Mouse (Mus musculus) adrenal gland, adult 2 months (tissue): ENCODE measurements around the gene Scgb1b27. TPM values are rescaled to one million over a fixed set of nuclear protein-coding genes. Genes with fewer than 3 reads are reported as not detected.
A peak's percentile ranks its signal among the peaks of the same experiment; 100 is the strongest.
"Not testable (repeated sequence)": the region's sequence is repeated elsewhere in the genome, so short reads cannot be mapped to it uniquely, and the experiment has no call there.

Experiments used
- DNase-seq: peaks from one replicate; pipeline ENCODE4 v3.0.0; 2021
- long read RNA-seq: library from polyadenylated mRNA; stranded (forward); transcript quantifications from one replicate; pipeline ENCODE4 v2.0.0, GENCODE M21; 2021
- polyA plus RNA-seq: library from polyadenylated mRNA; depleted of rRNA; stranded (reverse); fragments of >200 nt; gene quantifications from 2 replicates; pipeline ENCODE4 v1.2.3, GENCODE M21; 2012; rRNA removed
- total RNA-seq, 2 experiments: library from RNA; stranded (reverse); gene quantifications; 2 replicates each; pipeline ENCODE4 v1.2.3; 2021

The Scgb1b27 gene
- total RNA-seq (not detected), polyA plus RNA-seq (not detected in 2 replicates)
- long read RNA-seq, result 0 reads

DNA sequence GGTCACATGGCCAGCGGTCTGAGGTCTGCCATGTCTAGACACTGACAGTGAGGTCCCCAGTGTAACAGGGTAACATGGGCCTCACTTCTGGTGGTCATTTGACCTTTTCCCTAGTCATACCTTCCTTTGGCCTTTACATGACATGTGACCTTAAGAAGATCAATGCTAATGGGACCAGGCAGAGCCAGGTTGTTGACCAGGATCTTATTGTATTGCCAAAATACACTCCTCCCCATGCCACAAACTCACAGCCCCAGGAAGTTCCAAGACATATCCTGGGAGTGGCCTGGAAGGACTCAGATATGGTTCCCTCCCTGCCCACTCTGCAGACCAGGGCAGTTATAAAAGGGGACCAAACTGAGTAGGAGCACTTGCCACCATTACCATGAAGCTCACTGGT is at the start of gene Scgb1b27:
Scgb1b27 (plus strand) TSS at position 301 of the 400 bp plus-strand sequence.
- not testable (repeated sequence) for DNase-seq

DNA sequence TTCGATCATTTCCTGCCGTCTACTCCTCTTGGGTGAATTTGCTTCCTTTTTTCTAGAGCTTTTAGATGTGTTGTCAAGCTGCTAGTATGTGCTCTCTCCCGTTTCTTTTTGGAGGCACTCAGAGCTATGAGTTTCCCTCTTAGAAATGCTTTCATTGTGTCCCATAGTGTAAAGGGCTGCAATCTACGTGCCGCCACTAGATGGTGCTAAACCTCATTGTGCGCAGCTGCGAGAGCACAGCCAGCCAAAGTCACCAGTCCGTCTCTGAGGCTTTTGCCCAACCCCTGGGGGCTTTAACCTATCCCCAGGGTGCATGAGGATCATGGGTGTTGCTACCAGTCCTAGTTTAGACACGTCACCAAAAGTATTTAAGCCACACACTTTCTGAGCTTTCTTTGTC is 39.0 kb upstream of the Scgb1b27 start:
- DNase-seq, result peak; percentile 18

DNA sequence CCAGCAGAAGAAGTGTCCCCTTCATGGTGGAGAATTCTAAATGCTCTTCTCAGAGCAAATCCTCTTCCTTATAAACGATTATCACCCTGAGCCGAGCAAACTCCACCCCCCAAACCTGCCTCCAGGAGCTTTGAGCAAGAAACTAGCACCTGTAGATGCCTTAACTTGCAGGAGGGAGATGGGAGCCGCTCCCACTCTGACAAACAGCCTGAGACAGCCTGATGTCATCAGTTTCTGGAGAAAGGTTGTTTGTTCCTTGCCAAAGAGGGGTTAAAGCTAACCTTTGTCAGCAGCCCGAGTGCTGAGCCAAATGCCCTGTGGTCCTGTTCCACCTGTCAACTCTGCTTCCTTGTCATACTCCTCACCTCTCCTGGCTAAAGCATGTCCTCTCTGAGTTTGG is 7.4 kb upstream of the Scgb1b27 start, which contains the start of gene Scgb2b27:
Scgb2b27 (minus strand) TSS at position 101 of the 400 bp plus-strand sequence.
- DNase-seq, result no peak

DNA sequence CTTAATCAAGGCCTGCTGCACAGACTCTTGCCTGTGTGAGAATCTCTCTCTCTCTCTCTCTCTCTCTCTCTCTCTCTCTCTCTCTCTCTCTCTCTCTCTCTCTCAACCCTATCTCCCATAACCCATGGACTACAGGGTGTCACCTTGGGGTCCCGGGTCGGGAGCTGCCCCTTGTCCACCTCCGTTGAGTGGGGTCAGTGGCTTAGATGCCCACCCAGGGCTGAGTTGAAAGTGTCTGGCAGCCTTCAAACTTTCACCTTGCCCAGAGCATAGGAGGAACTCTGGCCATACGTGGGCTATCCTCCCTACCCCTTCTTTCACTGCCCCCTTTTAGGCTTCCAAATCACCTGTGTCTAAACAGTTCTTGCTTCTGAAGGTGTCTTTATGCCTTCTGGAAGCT is 4.4 kb downstream of the Scgb1b27 start:
- DNase-seq, result no peak

DNA sequence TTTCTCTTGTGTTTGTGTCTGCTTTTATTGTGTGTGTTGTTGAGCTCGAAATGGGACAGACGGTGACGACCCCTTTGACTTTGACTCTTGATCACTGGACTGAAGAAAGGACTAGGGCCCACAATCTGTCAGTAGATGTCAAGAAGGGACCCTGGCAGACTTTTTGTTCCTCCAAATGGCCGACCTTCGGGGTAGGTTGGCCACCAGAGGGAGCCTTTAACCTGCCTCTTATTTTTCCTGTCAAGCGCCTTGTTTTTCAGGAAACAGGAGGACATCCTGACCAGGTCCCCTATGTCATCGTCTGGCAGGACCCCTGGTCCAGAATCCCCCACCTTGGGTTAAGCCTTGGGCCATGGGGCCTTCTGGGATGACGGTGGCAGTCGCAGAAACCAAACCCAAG is 5.9 kb downstream of the Scgb1b27 start:
- DNase-seq, result not testable (repeated sequence)

DNA sequence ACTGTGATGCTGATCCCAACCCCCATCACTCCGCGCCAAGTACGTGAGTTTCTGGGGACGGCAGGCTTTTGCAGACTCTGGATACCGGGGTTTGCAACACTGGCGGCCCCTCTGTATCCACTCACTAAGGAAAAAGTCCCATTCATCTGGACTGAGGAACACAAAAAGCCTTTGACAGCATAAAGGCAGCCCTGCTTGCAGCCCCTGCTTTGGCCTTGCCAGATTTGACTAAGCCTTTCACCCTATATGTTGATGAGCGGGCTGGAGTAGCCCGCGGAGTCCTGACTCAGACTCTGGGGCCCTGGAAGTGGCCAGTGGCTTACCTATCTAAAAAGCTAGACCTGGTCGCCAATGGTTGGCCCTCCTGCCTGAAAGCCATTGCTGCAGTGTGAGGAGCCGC is 8.7 kb downstream of the Scgb1b27 start:
- DNase-seq, result no peak

DNA sequence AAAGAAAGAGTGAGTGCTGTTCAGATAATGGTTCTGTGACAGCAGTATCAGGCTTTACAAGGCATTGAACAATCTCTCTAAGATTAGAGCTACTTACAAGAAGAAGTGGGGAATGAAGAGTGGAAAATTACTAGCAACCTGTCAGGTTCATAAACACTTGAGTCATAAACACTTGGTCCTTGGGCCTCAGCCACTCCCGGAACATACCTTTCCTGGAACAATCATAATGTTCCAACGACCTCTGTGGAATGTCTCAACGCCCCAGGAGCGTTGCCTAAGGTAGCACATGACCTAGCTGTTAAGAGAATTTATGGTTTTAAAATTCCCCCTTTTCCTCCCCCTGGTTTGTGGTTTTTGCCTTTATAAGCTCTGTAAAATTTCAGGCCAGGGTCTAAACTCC is 13.3 kb downstream of the Scgb1b27 start:
- DNase-seq, result not testable (repeated sequence)

DNA sequence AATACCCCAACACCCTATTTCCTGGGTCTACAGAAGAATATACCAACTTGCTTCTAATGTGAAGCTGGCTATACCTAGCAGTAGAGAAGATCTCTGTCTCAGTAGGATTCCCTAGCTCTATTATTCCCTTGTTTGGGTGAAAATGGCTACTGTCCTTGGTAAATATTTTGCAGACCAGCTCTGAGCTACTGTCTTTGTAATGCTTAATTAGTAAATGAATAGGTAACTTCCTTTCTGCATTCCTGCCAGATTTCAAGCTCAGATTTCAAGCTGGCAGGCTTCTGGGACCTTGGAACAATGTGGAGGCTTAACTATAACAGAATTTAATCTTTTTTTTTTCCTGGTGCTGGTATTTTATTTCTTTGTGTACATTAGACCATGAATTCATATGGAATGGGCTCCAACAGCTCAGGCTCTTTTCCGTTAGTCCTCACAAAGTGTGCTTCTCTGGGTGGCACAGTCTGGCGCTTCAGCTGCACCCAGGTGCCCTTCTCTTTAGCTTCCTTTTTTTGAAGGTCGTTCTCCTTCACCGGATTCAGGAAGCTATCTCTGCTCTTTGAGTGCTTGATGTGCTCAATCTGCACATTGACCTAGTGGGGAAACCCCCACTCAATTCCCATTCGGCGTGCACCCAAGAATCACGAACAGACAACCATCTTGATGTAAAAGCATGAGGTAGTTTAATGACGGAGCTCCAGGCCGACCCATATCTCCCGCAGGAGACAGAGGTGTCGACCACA is 15.0 kb downstream of the Scgb1b27 start:
- not testable (repeated sequence) for DNase-seq

DNA sequence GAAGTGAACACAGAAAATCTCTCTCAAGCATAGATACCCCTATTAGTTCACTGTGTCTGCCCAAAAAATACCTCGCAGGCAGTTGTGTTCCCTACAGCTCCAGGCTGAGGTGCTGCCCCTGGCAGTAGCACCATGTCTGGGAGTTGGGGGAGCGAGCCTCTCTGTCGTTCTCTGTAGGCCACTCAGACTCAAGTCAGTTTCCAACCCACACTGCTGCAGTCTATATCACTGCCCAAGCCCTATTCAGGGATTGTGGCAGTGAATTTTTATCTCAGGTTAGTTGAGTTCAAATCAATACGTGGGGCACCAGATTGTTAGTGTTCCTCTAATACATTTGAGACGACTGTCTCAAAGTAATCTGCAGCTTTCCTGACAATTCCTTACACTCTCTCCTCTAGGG is 46.8 kb downstream of the Scgb1b27 start:
- not testable (repeated sequence) for DNase-seq

Other genes starting within 250 kb of the Scgb1b27 start
- gene Scgb2b26, start 76.4 kb upstream of the Scgb1b27 start, total RNA-seq, result not detected
- not detected in 2 replicates for gene Scgb2b26, start 76.4 kb upstream of the Scgb1b27 start, polyA plus RNA-seq
- not detected for gene Scgb2b27, start 7.5 kb upstream of the Scgb1b27 start, total RNA-seq
- not detected in 2 replicates for gene Scgb2b27, start 7.5 kb upstream of the Scgb1b27 start, polyA plus RNA-seq
- gene Scgb1b30, start 73.9 kb downstream of the Scgb1b27 start, total RNA-seq, result not detected
- gene Scgb1b30, start 73.9 kb downstream of the Scgb1b27 start, polyA plus RNA-seq, result not detected in 2 replicates
- 10 to 100 TPM; 13.6 to 32.2 TPM for gene Wtip, start 111.8 kb downstream of the Scgb1b27 start, total RNA-seq
- gene Wtip, start 111.8 kb downstream of the Scgb1b27 start, polyA plus RNA-seq, result 33.7 and 49.8 TPM in 2 replicates
- gene Uba2, start 148.1 kb downstream of the Scgb1b27 start, total RNA-seq, result 10 to 100 TPM; 63.5 to 75.7 TPM
- 22.5 and 25.2 TPM in 2 replicates for gene Uba2, start 148.1 kb downstream of the Scgb1b27 start, polyA plus RNA-seq
- gene Pdcd2l, start 175.2 kb downstream of the Scgb1b27 start, total RNA-seq, result 10 to 100 TPM; 15.4 to 24.4 TPM
- gene Pdcd2l, start 175.2 kb downstream of the Scgb1b27 start, polyA plus RNA-seq, result 27.9 and 31.1 TPM in 2 replicates
- 100 to 1,000 TPM; 290 to 557 TPM for gene Gpi1, start 208.9 kb downstream of the Scgb1b27 start, total RNA-seq
- 507 and 510 TPM in 2 replicates for gene Gpi1, start 208.9 kb downstream of the Scgb1b27 start, polyA plus RNA-seq
- gene Gm6096, start 229.6 kb downstream of the Scgb1b27 start, total RNA-seq, result not detected
- gene Gm6096, start 229.6 kb downstream of the Scgb1b27 start, polyA plus RNA-seq, result not detected in 2 replicates